Mouse (Mus musculus): ENCODE data around the gene 1700025G04Rik. TPM values are rescaled to one million over a fixed set of nuclear protein-coding genes. Genes with fewer than 3 reads are reported as not detected.

The 1700025G04Rik gene
- 10 to 100 TPM; 62.2 to 70.4 TPM for total RNA-seq (2021)
- long read RNA-seq, experiment 1, full-length matches to known transcripts = 24 of 35 reads
- long read RNA-seq, experiment 1, partial matches to known transcripts = 0 of 35 reads
- long read RNA-seq, experiment 1, other reads (novel, unspliced or antisense) = 11 of 35 reads
- long read RNA-seq, experiment 2, full-length matches to known transcripts = 20 of 39 reads
- long read RNA-seq, experiment 2, partial matches to known transcripts = 1 of 39 reads
- long read RNA-seq, experiment 2, other reads (novel, unspliced or antisense) = 18 of 39 reads

- DNase-seq (ENCODE audit: low spot score in 2 of 2) = peak; percentile 85 to 89
These were observed at the start of gene 1700025G04Rik for GRCm38 (mm10) chr1:152090018-152090553. TSS of gene 1700025G04Rik (minus strand) at chr1:152090125.

GRCm38 (mm10) chr1:152139496-152139895 is 49.6 kb upstream of the 1700025G04Rik start:
- no peak for DNase-seq (ENCODE audit: low spot score in 2 of 2)

GRCm38 (mm10) chr1:152130029-152130727 is 40.3 kb upstream of the 1700025G04Rik start:
- DNase-seq (ENCODE audit: low spot score in 2 of 2) = peak; percentile 46 to 59

DNA sequence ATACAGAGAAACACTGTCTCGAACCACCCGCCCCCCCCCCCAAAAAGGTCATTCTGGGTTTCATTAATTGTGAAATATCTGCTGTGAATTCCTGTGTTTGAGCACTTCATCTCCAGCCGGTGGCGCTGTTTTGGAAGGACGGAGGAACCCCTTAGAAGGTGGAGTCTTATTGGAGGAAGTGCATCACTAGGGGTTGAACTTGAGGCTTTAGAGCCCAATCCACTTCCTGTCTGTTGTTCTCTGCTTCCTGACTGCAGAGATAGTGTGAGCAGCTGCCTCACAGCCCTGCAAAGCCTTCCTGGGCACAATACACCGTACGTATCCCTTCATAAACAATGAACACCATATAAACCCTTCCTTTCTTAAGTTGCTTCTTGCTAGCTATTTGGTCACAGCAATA is 35.5 kb upstream of the 1700025G04Rik start:
- no peak for DNase-seq (ENCODE audit: low spot score in 2 of 2)

DNA sequence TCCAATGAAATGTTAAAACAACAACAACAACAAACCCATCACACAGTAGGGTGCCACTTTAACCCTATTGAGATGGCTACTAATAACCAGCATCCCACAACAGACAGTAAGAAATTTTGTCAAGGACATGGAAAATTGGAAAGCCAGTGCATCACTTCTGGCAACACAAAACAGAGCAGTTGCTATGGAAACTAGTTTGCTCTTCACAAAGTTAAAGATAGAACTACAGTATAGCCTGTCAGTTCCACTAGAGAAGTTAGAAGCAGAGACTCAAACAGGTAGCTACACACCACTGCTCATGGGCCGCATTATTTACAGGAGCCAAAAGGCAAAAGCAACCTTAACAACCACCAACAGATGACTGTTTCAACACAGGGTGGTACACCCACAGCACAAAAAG is 20.2 kb upstream of the 1700025G04Rik start:
- DNase-seq (ENCODE audit: low spot score in 2 of 2) = no peak

- no peak for DNase-seq (ENCODE audit: low spot score in 2 of 2)
These were observed 16.2 kb upstream of the 1700025G04Rik start for GRCm38 (mm10) chr1:152106136-152106535.

DNA sequence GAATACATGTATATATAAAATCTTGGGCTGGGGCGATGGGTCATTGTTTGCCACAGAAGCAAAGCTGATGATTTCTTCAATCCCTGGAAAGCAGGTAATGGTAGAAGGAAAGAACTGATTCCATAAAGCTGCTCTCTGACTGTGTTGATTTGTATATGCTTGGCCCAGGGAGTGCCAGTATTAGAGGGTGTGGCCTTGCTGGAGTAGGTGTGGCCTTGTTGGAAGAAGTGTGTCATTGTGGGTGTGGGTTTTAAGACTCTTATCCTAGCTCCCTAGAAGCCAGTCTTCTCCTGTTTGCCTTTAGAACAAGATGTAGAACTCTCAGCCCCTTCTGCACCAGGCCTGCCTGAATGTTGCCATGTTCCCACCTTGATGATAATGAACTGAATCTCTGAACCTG is 15.3 kb upstream of the 1700025G04Rik start:
- no peak for DNase-seq (ENCODE audit: low spot score in 2 of 2)

- no peak for DNase-seq (ENCODE audit: low spot score in 2 of 2)
These were observed 11.8 kb upstream of the 1700025G04Rik start for GRCm38 (mm10) chr1:152101746-152102145.

DNA sequence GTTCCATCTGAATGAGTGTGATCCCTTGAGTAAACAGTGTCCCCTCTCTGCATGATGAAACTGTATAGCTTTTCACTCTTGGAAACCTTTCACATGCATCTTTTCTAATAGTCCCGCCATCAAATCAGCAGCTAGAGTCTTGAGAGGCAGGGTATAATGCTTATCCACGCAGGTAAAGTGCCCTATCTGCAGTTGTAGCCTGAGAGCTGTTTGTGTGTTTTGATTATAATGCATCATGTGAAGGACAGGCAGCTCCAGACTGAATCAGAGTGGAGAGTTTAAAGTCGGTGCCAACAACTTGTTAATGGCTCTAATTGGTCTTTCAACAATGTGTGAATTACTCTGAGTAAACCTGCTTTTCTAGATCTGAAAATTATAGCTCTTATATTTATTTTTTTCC is 6.1 kb upstream of the 1700025G04Rik start:
- DNase-seq (ENCODE audit: low spot score in 2 of 2) = no peak

- peak; percentile 66 to 67 for DNase-seq (ENCODE audit: low spot score in 2 of 2)
These were observed 930 bp upstream of the 1700025G04Rik start for GRCm38 (mm10) chr1:152090564-152091545.

GRCm38 (mm10) chr1:152089526-152089925 is 399 bp downstream of the 1700025G04Rik start:
- DNase-seq (ENCODE audit: low spot score in 2 of 2) = peak; percentile 63 to 67

- DNase-seq (ENCODE audit: low spot score in 2 of 2) = peak; percentile 50 to 51
These were observed 1.0 kb downstream of the 1700025G04Rik start for GRCm38 (mm10) chr1:152088791-152089401.

- DNase-seq (ENCODE audit: low spot score in 2 of 2) = no peak
These were observed 1.9 kb downstream of the 1700025G04Rik start for GRCm38 (mm10) chr1:152088030-152088429.

GRCm38 (mm10) chr1:152086951-152087350 is 3.0 kb downstream of the 1700025G04Rik start:
- no peak for DNase-seq (ENCODE audit: low spot score in 2 of 2)

DNA sequence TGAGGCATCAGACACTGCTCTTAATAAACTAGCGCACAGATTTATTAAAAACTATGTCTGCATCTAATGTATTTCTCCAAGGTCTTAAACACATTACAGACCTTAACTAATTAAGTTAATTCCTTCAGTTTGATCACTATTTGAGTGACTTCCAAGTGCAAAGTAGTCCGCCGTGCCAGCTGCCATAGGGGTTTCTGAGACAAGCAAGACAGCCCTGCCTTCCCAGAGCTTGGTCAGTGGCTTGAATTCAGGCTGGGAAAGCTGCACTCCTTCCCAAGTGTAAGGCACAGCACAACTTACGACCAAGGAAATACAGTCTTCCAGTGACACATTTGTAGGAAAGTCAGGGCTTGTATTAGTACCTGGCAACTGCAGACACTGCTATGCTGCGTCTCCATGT is 4.4 kb downstream of the 1700025G04Rik start:
- no peak for DNase-seq (ENCODE audit: low spot score in 2 of 2)

GRCm38 (mm10) chr1:152084638-152085345 is 5.1 kb downstream of the 1700025G04Rik start:
- no peak for DNase-seq (ENCODE audit: low spot score in 2 of 2)

DNA sequence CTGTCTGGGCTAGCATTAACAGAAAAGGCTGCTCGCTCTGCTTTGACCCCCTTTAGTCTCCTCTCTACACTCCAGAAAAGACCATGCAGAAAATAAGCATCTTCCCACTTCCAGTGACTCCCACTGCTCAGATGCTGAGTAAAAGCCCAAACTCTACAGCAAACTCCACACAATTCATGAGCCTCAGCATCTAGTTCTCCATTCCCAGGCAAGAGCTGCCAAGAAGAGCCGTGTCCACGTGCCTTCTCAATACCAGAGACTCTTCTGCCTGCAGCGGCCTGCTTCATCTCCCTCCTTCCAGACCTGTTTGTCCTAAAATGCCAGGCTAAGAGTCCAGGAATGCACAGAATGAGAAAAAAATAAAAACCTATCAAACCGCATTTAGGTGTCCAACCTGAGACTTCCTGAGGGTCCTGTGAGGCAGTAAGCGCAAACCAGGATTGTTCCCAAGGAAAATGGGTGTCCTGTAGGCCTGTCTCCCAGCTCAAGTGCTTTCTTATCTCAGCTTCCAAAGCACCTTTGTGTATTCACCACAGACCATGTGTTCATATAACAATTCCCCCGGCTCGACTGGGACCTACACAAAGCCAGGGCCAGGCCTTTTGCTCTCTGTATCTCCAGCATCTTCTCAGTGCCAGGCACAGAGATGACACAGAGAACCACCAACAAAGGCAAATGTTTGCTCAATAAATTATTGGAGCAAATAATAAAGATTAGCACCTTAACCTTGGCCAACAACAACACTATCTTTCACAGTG is 7.8 kb downstream of the 1700025G04Rik start:
- no peak for DNase-seq (ENCODE audit: low spot score in 2 of 2)

- DNase-seq (ENCODE audit: low spot score in 2 of 2) = no peak
These were observed 8.8 kb downstream of the 1700025G04Rik start for GRCm38 (mm10) chr1:152081121-152081520.

DNA sequence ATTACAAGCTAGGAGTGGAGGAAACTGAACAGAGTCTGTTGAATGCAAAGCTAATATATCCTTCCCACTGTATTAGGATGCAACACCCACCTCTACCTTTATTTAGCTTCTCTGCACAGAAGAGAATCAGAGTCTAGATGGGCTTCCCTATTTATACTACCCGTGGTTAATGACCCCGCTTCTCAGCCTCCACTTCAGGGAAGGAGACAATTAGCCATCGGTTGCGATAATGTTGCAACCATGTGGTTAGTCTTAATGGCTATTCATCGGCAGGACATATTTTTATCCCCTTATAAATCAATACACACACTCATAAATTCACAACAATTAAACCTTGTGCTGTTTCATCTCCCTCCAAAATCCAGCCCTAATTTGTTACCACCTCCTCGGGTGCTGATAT is 9.7 kb downstream of the 1700025G04Rik start:
- no peak for DNase-seq (ENCODE audit: low spot score in 2 of 2)
